ENCODE assay signal across 8 mouse cellular contexts in genomic region chr10:88731496-88732308, GRCm38 (mm10). TPM values are rescaled to one million over a fixed set of nuclear protein-coding genes. Genes with fewer than 3 reads are reported as not detected.
DNase-seq lines count a peak whose midpoint lies in the region; ATAC-seq and TF ChIP-seq lines count a peak whose summit lies in the region.

No protein-coding gene starts in this region.

- no peak for DNase-seq in kidney, adult 8-10 months
- DNase-seq in MEL (ENCODE audit: low read depth, low spot score) = no peak
- no peak for DNase-seq in ovary, postnatal 14 days (ENCODE audit: low spot score)
- DNase-seq in left cerebral cortex, postnatal 10 days (ENCODE audit: extremely low spot score in 1 of 2, low spot score in 2 of 2) = no peak

- H3K27ac ChIP-seq in kidney, embryonic 15.5 days = peak overlapping the region; percentile 93
- peak overlapping the region; percentile 58 for H3K27ac ChIP-seq in MEL (ENCODE audit: control insufficient read depth, low read depth, low read length)
- peak overlapping the region; percentile 86 for H3K27ac ChIP-seq in limb, embryonic 12.5 days
- peak overlapping the region; percentile 49; the same call in 1 of the 2 replicates for H3K27ac ChIP-seq in neural tube, embryonic 14.5 days (ENCODE audit: low read depth, low read length)

- peaks cover 13% of the 10 kb centered on the region for H3K4me1 ChIP-seq in kidney, embryonic 15.5 days
- peaks cover 3% of the 10 kb centered on the region in 2 experiments; a peak in 1 of 4 replicates for H3K4me1 ChIP-seq in MEL (ENCODE audit: control insufficient read depth in 1 of 2, insufficient read depth in 2 of 2, low read length in 2 of 2)
- H3K4me1 ChIP-seq in erythroblast, embryonic 14.5 days (ENCODE audit: control insufficient read depth) = peaks cover 25% of the 10 kb centered on the region
- peaks cover 15% of the 10 kb centered on the region for H3K4me1 ChIP-seq in limb, embryonic 12.5 days (replicated peaks)
- peaks cover 9% of the 10 kb centered on the region for H3K4me1 ChIP-seq in neural tube, embryonic 14.5 days (ENCODE audit: control insufficient read depth, insufficient read depth, low read length)

- peaks cover 24% of the 10 kb centered on the region for H3K36me3 ChIP-seq in kidney, embryonic 15.5 days
- H3K36me3 ChIP-seq in MEL (ENCODE audit: control insufficient read depth in 1 of 2, insufficient read depth in 2 of 2, low read length in 2 of 2) = peaks cover 9 to 10% of the 10 kb centered on the region in 2 experiments
- peaks cover 2% of the 10 kb centered on the region for H3K36me3 ChIP-seq in erythroblast, embryonic 14.5 days (ENCODE audit: control insufficient read depth)
- peaks cover 10% of the 10 kb centered on the region for H3K36me3 ChIP-seq in limb, embryonic 12.5 days
- no peaks in the 10 kb centered on the region for H3K36me3 ChIP-seq in neural tube, embryonic 14.5 days (ENCODE audit: control insufficient read depth, insufficient read depth, low read length)

- no peak for TF ChIP-seq EP300 in MEL (IDR thresholded peaks at IDR 0.05; ENCODE audit: low read depth in 1 of 2, low read length in 2 of 2)

- H3K9me3 ChIP-seq in kidney, embryonic 15.5 days (replicated peaks) = no peaks in the 10 kb centered on the region
- no peaks in the 10 kb centered on the region for H3K9me3 ChIP-seq in MEL (replicated peaks; ENCODE audit: insufficient read depth, low read length)
- no peaks in the 10 kb centered on the region for H3K9me3 ChIP-seq in erythroblast, embryonic 14.5 days (ENCODE audit: control insufficient read depth, low read length)
- H3K9me3 ChIP-seq in limb, embryonic 12.5 days = no peaks in the 10 kb centered on the region
- H3K9me3 ChIP-seq in neural tube, embryonic 14.5 days (ENCODE audit: control insufficient read depth, low read length) = no peaks in the 10 kb centered on the region

- TF ChIP-seq CTCF in MEL (IDR thresholded peaks at IDR 0.05 in 2 of 3, conservative IDR thresholded peaks at IDR 0.05 in 1 of 3; ENCODE audit: control insufficient read depth in 1 of 3, insufficient read depth in 1 of 3, low read depth in 2 of 3, low read length in 3 of 3, poor library complexity in 1 of 3, severe bottlenecking in 1 of 3) = no peak

- 2% methylated on average over 61 of the region's 61 CpGs for WGBS in kidney, embryonic 15.5 days
- WGBS in limb, embryonic 12.5 days = 3% methylated on average over 52 of the region's 61 CpGs
- 3% methylated on average over 39 of the region's 61 CpGs for WGBS in neural tube, embryonic 14.5 days

- H3K4me2 ChIP-seq in kidney, embryonic 15.5 days = peak overlapping the region; percentile 90
- peak overlapping the region; percentile 86 for H3K4me2 ChIP-seq in limb, embryonic 12.5 days
- peak overlapping the region; percentile 91 for H3K4me2 ChIP-seq in neural tube, embryonic 14.5 days (ENCODE audit: low read depth, low read length)

- H3K4me3 ChIP-seq in kidney, embryonic 15.5 days (replicated peaks) = peak overlapping the region; percentile 94
- H3K4me3 ChIP-seq in MEL (ENCODE audit: control insufficient read depth in 1 of 2, insufficient read depth in 1 of 2, low read depth in 2 of 2, low read length in 2 of 2) = peak overlapping the region; percentile 80 to 86
- peak overlapping the region; percentile 70 for H3K4me3 ChIP-seq in erythroblast, embryonic 14.5 days (replicated peaks)
- H3K4me3 ChIP-seq in limb, embryonic 12.5 days (replicated peaks) = peak overlapping the region; percentile 91
- H3K4me3 ChIP-seq in neural tube, embryonic 14.5 days (ENCODE audit: low read depth, low read length) = peak overlapping the region; percentile 76

- no peak for TF ChIP-seq POLR2A in MEL (IDR thresholded peaks at IDR 0.05; ENCODE audit: control insufficient read depth in 1 of 2, insufficient read depth in 1 of 2, low read depth in 1 of 2, low read length in 2 of 2, poor library complexity in 1 of 2)

- peaks cover 22% of the 10 kb centered on the region for H3K79me2 ChIP-seq in MEL (ENCODE audit: control insufficient read depth, insufficient read depth, low read length, poor library complexity)

- intact Hi-C loops in left cerebral cortex, postnatal 10 days (cut with DNase I) = no loop called here

- ATAC-seq in kidney, embryonic 15.5 days (replicated peaks; ENCODE audit: low FRiP score) = peak; percentile 52
- ATAC-seq in limb, embryonic 12.5 days (ENCODE audit: insufficient number of reproducible peaks, insufficient read depth, low FRiP score, low TSS enrichment, low read depth) = no peak; the same call in 1 of the 2 replicates
- ATAC-seq in neural tube, embryonic 14.5 days (ENCODE audit: low read depth) = no peak; the same call in none of the 2 replicates

- H3K27me3 ChIP-seq in kidney, embryonic 15.5 days = no peaks in the 10 kb centered on the region
- no peaks in the 10 kb centered on the region for H3K27me3 ChIP-seq in MEL (ENCODE audit: control insufficient read depth in 1 of 2, insufficient read depth in 2 of 2, low read length in 2 of 2)
- H3K27me3 ChIP-seq in erythroblast, embryonic 14.5 days (ENCODE audit: control insufficient read depth) = peaks cover 4% of the 10 kb centered on the region; the same call in 1 of the 2 replicates
- no peaks in the 10 kb centered on the region for H3K27me3 ChIP-seq in limb, embryonic 12.5 days
- H3K27me3 ChIP-seq in neural tube, embryonic 14.5 days (ENCODE audit: control insufficient read depth, insufficient read depth, low read length) = no peaks in the 10 kb centered on the region

- H3K9ac ChIP-seq in kidney, embryonic 15.5 days = peak overlapping the region; percentile 92
- peak overlapping the region; percentile 88 for H3K9ac ChIP-seq in MEL (ENCODE audit: control insufficient read depth, low read depth, low read length, poor library complexity, severe bottlenecking)
- peak overlapping the region; percentile 94 for H3K9ac ChIP-seq in limb, embryonic 12.5 days (replicated peaks)
- peak overlapping the region; percentile 83 for H3K9ac ChIP-seq in neural tube, embryonic 14.5 days (replicated peaks; ENCODE audit: low read depth, low read length)

- no peak for TF ChIP-seq RAD21 in MEL (IDR thresholded peaks at IDR 0.05; ENCODE audit: low read depth, low read length)

TF ChIP-seq in MEL, 35 proteins besides CTCF, POLR2A, EP300 and RAD21:
- TF ChIP-seq CHD1 (IDR thresholded peaks at IDR 0.05; ENCODE audit: low read depth, low read length) = 0 out of 2 replicates have a peak, but pooled peaks have one; percentile 41
- no peak for TF ChIP-seq USF1 (IDR thresholded peaks at IDR 0.05; ENCODE audit: low read depth, low read length)

RNA-seq across cellular contexts. Expression of gene Arl1, which starts 1.0 kb away (rescaled TPM):
- polyA plus RNA-seq in kidney, embryonic 15.5 days (2015; fragmentation: Nextera tagmentation; extraction: Ambion mirVana) = 191 and 193 TPM in 2 replicates
- 47.4 and 51.7 TPM in 2 replicates for total RNA-seq in MEL (2012; rRNA removed)
- polyA plus RNA-seq in MEL (2012; ENCODE audit: insufficient read depth in 1 of 2, insufficient read length in 2 of 2, low read depth in 1 of 2, low replicate concordance in 2 of 2, missing spikeins in 1 of 2) = 10 to 100 TPM in 1 of 2 experiments, not detected in 1; 93.6 TPM
- polyA plus RNA-seq in erythroblast, embryonic 14.5 days (2012) = 0.37 and 0.85 TPM in 2 replicates
- 179 and 190 TPM in 2 replicates for polyA plus RNA-seq in limb, embryonic 12.5 days (2016; fragmentation: Nextera tagmentation; extraction: Ambion mirVana)
- polyA plus RNA-seq in neural tube, embryonic 14.5 days (2014; fragmentation: Nextera tagmentation; extraction: Ambion mirVana) = 148 and 158 TPM in 2 replicates
- total RNA-seq in left cerebral cortex, postnatal 10 days (2021) = 100 to 1,000 TPM; 110 to 111 TPM

RNA-seq across cellular contexts. Expression of gene Spic, which starts 46.9 kb away (rescaled TPM):
- 1.0 and 1.1 TPM in 2 replicates for polyA plus RNA-seq in kidney, embryonic 15.5 days (2015; fragmentation: Nextera tagmentation; extraction: Ambion mirVana)
- total RNA-seq in MEL (2012; rRNA removed) = not detected in 2 replicates
- not detected for polyA plus RNA-seq in MEL (2012; ENCODE audit: insufficient read depth in 1 of 2, insufficient read length in 2 of 2, low read depth in 1 of 2, low replicate concordance in 2 of 2, missing spikeins in 1 of 2)
- polyA plus RNA-seq in erythroblast, embryonic 14.5 days (2012) = 0.02 and 0.08 TPM in 2 replicates
- polyA plus RNA-seq in limb, embryonic 12.5 days (2016; fragmentation: Nextera tagmentation; extraction: Ambion mirVana) = not detected in 2 replicates
- not detected in 2 replicates for polyA plus RNA-seq in neural tube, embryonic 14.5 days (2014; fragmentation: Nextera tagmentation; extraction: Ambion mirVana)
- total RNA-seq in left cerebral cortex, postnatal 10 days (2021) = not detected
